Mouse (Mus musculus): Measurements from ENCODE around the gene Astn2. TPM values are rescaled to one million over a fixed set of nuclear protein-coding genes. Genes with fewer than 3 reads are reported as not detected.

The Astn2 gene
- total and polyA plus RNA-seq, 2 experiments: 0.77 to 1.2 TPM

GRCm38 (mm10) chr4:66232799-66233198, 171.6 kb downstream of the Astn2 start:
- no peak overlapping the region for H3K4me3 ChIP-seq (ENCODE audit: insufficient read depth, low read depth, low read length)
- WGBS: 77% methylated on average over 3 of the region's 3 CpGs
- DNase-seq (ENCODE audit: extremely low read depth, low read depth, low spot score): no peak
- H3K9ac ChIP-seq (ENCODE audit: low read depth, low read length): no peak overlapping the region
- H3K4me1 ChIP-seq (ENCODE audit: control insufficient read depth, insufficient read depth, low read length): no peaks in the 10 kb centered on the region
- H3K27ac ChIP-seq (replicated peaks; ENCODE audit: insufficient read depth, low read depth, low read length): no peak overlapping the region
- no peaks in the 10 kb centered on the region for H3K79me2 ChIP-seq (ENCODE audit: control insufficient read depth, insufficient read depth, low read length)
- no peaks in the 10 kb centered on the region for H3K36me3 ChIP-seq (ENCODE audit: control insufficient read depth, insufficient read depth, low read length)
- no peaks in the 10 kb centered on the region for H3K27me3 ChIP-seq (ENCODE audit: control insufficient read depth, insufficient read depth, low read length)
- no peak for TF ChIP-seq POLR2A (IDR thresholded peaks at IDR 0.05; ENCODE audit: extremely low read depth, insufficient read depth, low read length)
- no peak for TF ChIP-seq CTCF (IDR thresholded peaks at IDR 0.05; ENCODE audit: low read depth, low read length)

GRCm38 (mm10) chr4:66232350-66232749, 172.1 kb downstream of the Astn2 start:
- DNase-seq (ENCODE audit: extremely low read depth, low read depth, low spot score): no peak
- TF ChIP-seq POLR2A (IDR thresholded peaks at IDR 0.05; ENCODE audit: extremely low read depth, insufficient read depth, low read length): no peak
- TF ChIP-seq CTCF (IDR thresholded peaks at IDR 0.05; ENCODE audit: low read depth, low read length): no peak
- Histone ChIP-seq H3K27ac (replicated peaks; ENCODE audit: insufficient read depth, low read depth, low read length) (no peak overlapping the region), H3K4me1 (ENCODE audit: control insufficient read depth, insufficient read depth, low read length) (no peaks in the 10 kb centered on the region), H3K9ac (ENCODE audit: low read depth, low read length) (no peak overlapping the region), H3K36me3 (ENCODE audit: control insufficient read depth, insufficient read depth, low read length) (no peaks in the 10 kb centered on the region), H3K27me3 (ENCODE audit: control insufficient read depth, insufficient read depth, low read length) (no peaks in the 10 kb centered on the region), H3K79me2 (ENCODE audit: control insufficient read depth, insufficient read depth, low read length) (no peaks in the 10 kb centered on the region), H3K4me3 (ENCODE audit: insufficient read depth, low read depth, low read length) (no peak overlapping the region)
- 76% methylated on average over 2 of the region's 2 CpGs for WGBS

- no peak overlapping the region for H3K4me3 ChIP-seq (ENCODE audit: insufficient read depth, low read depth, low read length)
- TF ChIP-seq CTCF (IDR thresholded peaks at IDR 0.05; ENCODE audit: low read depth, low read length) (no peak), POLR2A (IDR thresholded peaks at IDR 0.05; ENCODE audit: extremely low read depth, insufficient read depth, low read length) (no peak)
- 84% methylated on average over 4 of the region's 4 CpGs for WGBS
- no peak for DNase-seq (ENCODE audit: extremely low read depth, low read depth, low spot score)
- H3K27me3 ChIP-seq (ENCODE audit: control insufficient read depth, insufficient read depth, low read length): no peaks in the 10 kb centered on the region
- no peaks in the 10 kb centered on the region for H3K79me2 ChIP-seq (ENCODE audit: control insufficient read depth, insufficient read depth, low read length)
- no peaks in the 10 kb centered on the region for H3K36me3 ChIP-seq (ENCODE audit: control insufficient read depth, insufficient read depth, low read length)
- no peak overlapping the region for H3K9ac ChIP-seq (ENCODE audit: low read depth, low read length)
- H3K4me1 ChIP-seq (ENCODE audit: control insufficient read depth, insufficient read depth, low read length): no peaks in the 10 kb centered on the region
- H3K27ac ChIP-seq (replicated peaks; ENCODE audit: insufficient read depth, low read depth, low read length): no peak overlapping the region
Measured at GRCm38 (mm10) chr4:66230735-66231134, 173.7 kb downstream of the Astn2 start.

- Histone ChIP-seq H3K27ac (replicated peaks; ENCODE audit: insufficient read depth, low read depth, low read length) (no peak overlapping the region), H3K4me3 (ENCODE audit: insufficient read depth, low read depth, low read length) (no peak overlapping the region), H3K27me3 (ENCODE audit: control insufficient read depth, insufficient read depth, low read length) (no peaks in the 10 kb centered on the region), H3K9ac (ENCODE audit: low read depth, low read length) (no peak overlapping the region), H3K36me3 (ENCODE audit: control insufficient read depth, insufficient read depth, low read length) (no peaks in the 10 kb centered on the region), H3K4me1 (ENCODE audit: control insufficient read depth, insufficient read depth, low read length) (no peaks in the 10 kb centered on the region), H3K79me2 (ENCODE audit: control insufficient read depth, insufficient read depth, low read length) (no peaks in the 10 kb centered on the region)
- WGBS: 83% methylated on average over 9 of the region's 9 CpGs
- TF ChIP-seq CTCF (IDR thresholded peaks at IDR 0.05; ENCODE audit: low read depth, low read length) (no peak), POLR2A (IDR thresholded peaks at IDR 0.05; ENCODE audit: extremely low read depth, insufficient read depth, low read length) (no peak)
- no peak for DNase-seq (ENCODE audit: extremely low read depth, low read depth, low spot score)
Measured at GRCm38 (mm10) chr4:66222602-66223317, 181.7 kb downstream of the Astn2 start.

GRCm38 (mm10) chr4:66215170-66215618, 189.2 kb downstream of the Astn2 start:
- H3K4me1 ChIP-seq (ENCODE audit: control insufficient read depth, insufficient read depth, low read length): no peaks in the 10 kb centered on the region

GRCm38 (mm10) chr4:66189636-66190035, 214.8 kb downstream of the Astn2 start:
- no peak for DNase-seq (ENCODE audit: extremely low read depth, low read depth, low spot score)
- no peaks in the 10 kb centered on the region for H3K36me3 ChIP-seq (ENCODE audit: control insufficient read depth, insufficient read depth, low read length)
- H3K27ac ChIP-seq (replicated peaks; ENCODE audit: insufficient read depth, low read depth, low read length): no peak overlapping the region
- no peaks in the 10 kb centered on the region for H3K27me3 ChIP-seq (ENCODE audit: control insufficient read depth, insufficient read depth, low read length)
- H3K79me2 ChIP-seq (ENCODE audit: control insufficient read depth, insufficient read depth, low read length): no peaks in the 10 kb centered on the region
- TF ChIP-seq CTCF (IDR thresholded peaks at IDR 0.05; ENCODE audit: low read depth, low read length) (no peak), POLR2A (IDR thresholded peaks at IDR 0.05; ENCODE audit: extremely low read depth, insufficient read depth, low read length) (no peak)
- no peaks in the 10 kb centered on the region for H3K4me1 ChIP-seq (ENCODE audit: control insufficient read depth, insufficient read depth, low read length)
- H3K4me3 ChIP-seq (ENCODE audit: insufficient read depth, low read depth, low read length): no peak overlapping the region
- H3K9ac ChIP-seq (ENCODE audit: low read depth, low read length): no peak overlapping the region
- WGBS: 90% methylated on average over 8 of the region's 8 CpGs

More at GRCm38 (mm10) chr4:66215170-66215618, 189.2 kb downstream of the Astn2 start:
- H3K27ac ChIP-seq (replicated peaks; ENCODE audit: insufficient read depth, low read depth, low read length): no peak overlapping the region
- no peaks in the 10 kb centered on the region for H3K36me3 ChIP-seq (ENCODE audit: control insufficient read depth, insufficient read depth, low read length)
- TF ChIP-seq CTCF (IDR thresholded peaks at IDR 0.05; ENCODE audit: low read depth, low read length) (no peak), POLR2A (IDR thresholded peaks at IDR 0.05; ENCODE audit: extremely low read depth, insufficient read depth, low read length) (no peak)
- H3K9ac ChIP-seq (ENCODE audit: low read depth, low read length): no peak overlapping the region
- no peaks in the 10 kb centered on the region for H3K27me3 ChIP-seq (ENCODE audit: control insufficient read depth, insufficient read depth, low read length)
- DNase-seq (ENCODE audit: extremely low read depth, low read depth, low spot score): no peak
- WGBS: 77% methylated on average over 9 of the region's 9 CpGs
- H3K79me2 ChIP-seq (ENCODE audit: control insufficient read depth, insufficient read depth, low read length): no peaks in the 10 kb centered on the region
- no peak overlapping the region for H3K4me3 ChIP-seq (ENCODE audit: insufficient read depth, low read depth, low read length)

All from liver, adult 2 months (tissue).